Mouse (Mus musculus) MEL (cell line): ENCODE data around the gene Olfr958. TPM values are rescaled to one million over a fixed set of nuclear protein-coding genes. Genes with fewer than 3 reads are reported as not detected.

Experiments used
- DNase-seq: peaks from one replicate; pipeline ENCODE4 v3.0.0; 2011; ENCODE audit warnings: low read depth, low spot score
- H3K27ac ChIP-seq: 2 replicates; pipeline ENCODE4 v1.5.1; 2012; ENCODE audit warnings: low read depth, mild to moderate bottlenecking, control low read depth, low read length, moderate library complexity; ENCODE audit not compliant: control insufficient read depth
- H3K27me3 ChIP-seq, 2 experiments: fragments of 150-350 bp in 1 of 2; sonication (generic) in 1 of 2; 2 replicates each; pipeline ENCODE4 v1.6.1; 2012; ENCODE audit warnings: low read length in 2 of 2, mild to moderate bottlenecking in 2 of 2, improper control_type of control experiment in 1 of 2, moderate library complexity in 1 of 2; ENCODE audit not compliant: insufficient read depth in 2 of 2, control insufficient read depth in 1 of 2
- H3K36me3 ChIP-seq, 2 experiments: 2 replicates each; pipeline ENCODE4 v1.6.1; 2012 to 2014; ENCODE audit warnings: low read length in 2 of 2, improper control_type of control experiment in 1 of 2, inconsistent platforms in 1 of 2, mild to moderate bottlenecking in 1 of 2; ENCODE audit not compliant: insufficient read depth in 2 of 2, control insufficient read depth in 1 of 2
- H3K4me1 ChIP-seq, 2 experiments: fragments of 150-350 bp in 1 of 2; sonication (generic) in 1 of 2; 2 replicates each; pipeline ENCODE4 v1.6.1; 2012; ENCODE audit warnings: low read length in 2 of 2, improper control_type of control experiment in 1 of 2, mild to moderate bottlenecking in 1 of 2; ENCODE audit not compliant: insufficient read depth in 2 of 2, control insufficient read depth in 1 of 2
- H3K4me3 ChIP-seq, 2 experiments: fragments of 150-350 bp in 1 of 2; sonication (generic) in 1 of 2; 2 replicates each; pipeline ENCODE4 v1.5.1; 2012; ENCODE audit warnings: low read depth in 2 of 2, low read length in 2 of 2, mild to moderate bottlenecking in 2 of 2, moderate library complexity in 2 of 2, control low read depth in 1 of 2, improper control_type of control experiment in 1 of 2; ENCODE audit not compliant: control insufficient read depth in 1 of 2, insufficient read depth in 1 of 2
- H3K79me2 ChIP-seq: 2 replicates; pipeline ENCODE4 v1.6.1; 2012; ENCODE audit warnings: mild to moderate bottlenecking, low read length, moderate library complexity; ENCODE audit not compliant: control insufficient read depth, poor library complexity, insufficient read depth
- H3K9ac ChIP-seq: 2 replicates; pipeline ENCODE4 v1.6.1; 2012; ENCODE audit warnings: low read depth, mild to moderate bottlenecking, control low read depth, low read length, moderate library complexity; ENCODE audit not compliant: control insufficient read depth, poor library complexity, severe bottlenecking
- H3K9me3 ChIP-seq: fragments of 150-350 bp; sonication (generic); replicated peaks from 2 replicates; pipeline ENCODE4 v1.6.1; 2012; ENCODE audit warnings: mild to moderate bottlenecking, low read length, improper control_type of control experiment, moderate library complexity; ENCODE audit not compliant: insufficient read depth
- BHLHE40 ChIP-seq: IDR thresholded peaks from 2 replicates; pipeline ENCODE4 v1.6.1; 2012; ENCODE audit warnings: low read depth, mild to moderate bottlenecking, inconsistent platforms, low read length, improper control_type of control experiment, borderline replicate concordance
- CHD1 ChIP-seq: IDR thresholded peaks from 2 replicates; pipeline ENCODE4 v1.6.1; 2012; ENCODE audit warnings: low read depth, mild to moderate bottlenecking, inconsistent platforms, low read length, improper control_type of control experiment
- CHD2 ChIP-seq: IDR thresholded peaks from 2 replicates; pipeline ENCODE4 v1.6.1; 2011; ENCODE audit warnings: low read length, improper control_type of control experiment
- ELF1 ChIP-seq: IDR thresholded peaks from 2 replicates; pipeline ENCODE4 v1.6.1; 2014; ENCODE audit warnings: low read depth, mild to moderate bottlenecking, inconsistent platforms, low read length, improper control_type of control experiment, moderate library complexity
- GATA1 ChIP-seq: IDR thresholded peaks from 2 replicates; pipeline ENCODE4 v1.6.1; 2011; ENCODE audit warnings: low read depth, low read length, improper control_type of control experiment
- JUND ChIP-seq: IDR thresholded peaks from 2 replicates; pipeline ENCODE4 v1.6.1; 2011; ENCODE audit warnings: low read depth, mild to moderate bottlenecking, improper control_type of control experiment, low read length
- MAFK ChIP-seq: IDR thresholded peaks from 2 replicates; pipeline ENCODE4 v1.6.1; 2011; ENCODE audit warnings: low read depth, mild to moderate bottlenecking, low read length, improper control_type of control experiment, borderline replicate concordance
- MAX ChIP-seq: IDR thresholded peaks from 2 replicates; pipeline ENCODE4 v1.6.1; 2011; ENCODE audit warnings: low read length, improper control_type of control experiment
- MEF2A ChIP-seq: IDR thresholded peaks from 2 replicates; pipeline ENCODE4 v1.6.1; 2014; ENCODE audit warnings: low read depth, mild to moderate bottlenecking, inconsistent platforms, low read length, improper control_type of control experiment; ENCODE audit not compliant: poor library complexity, insufficient replicate concordance, severe bottlenecking; ENCODE audit errors: extremely low read depth
- MXI1 ChIP-seq: IDR thresholded peaks from 2 replicates; pipeline ENCODE4 v1.6.1; 2011; ENCODE audit warnings: mild to moderate bottlenecking, low read depth, low read length, improper control_type of control experiment
- MYC ChIP-seq: IDR thresholded peaks from 2 replicates; pipeline ENCODE4 v1.6.1; 2011; ENCODE audit warnings: low read depth, mild to moderate bottlenecking, low read length, improper control_type of control experiment, moderate library complexity
- POLR2A ChIP-seq, 2 experiments: IDR thresholded peaks; 2 replicates each; pipeline ENCODE4 v1.6.1; 2011 to 2012; ENCODE audit warnings: low read length in 2 of 2, mild to moderate bottlenecking in 2 of 2, control low read depth in 1 of 2, improper control_type of control experiment in 1 of 2, low read depth in 1 of 2, moderate library complexity in 1 of 2; ENCODE audit not compliant: control insufficient read depth in 1 of 2, insufficient read depth in 1 of 2, poor library complexity in 1 of 2
- POLR2AphosphoS2 ChIP-seq: IDR thresholded peaks from 2 replicates; pipeline ENCODE4 v1.6.1; 2011; ENCODE audit warnings: low read length, improper control_type of control experiment
- POLR2AphosphoS5 ChIP-seq: IDR thresholded peaks from 2 replicates; pipeline ENCODE4 v1.6.1; 2012; ENCODE audit warnings: low read depth, borderline replicate concordance, mild to moderate bottlenecking, inconsistent platforms, low read length, moderate library complexity, mixed read lengths
- RAD21 ChIP-seq: IDR thresholded peaks from 2 replicates; pipeline ENCODE4 v1.6.1; 2011; ENCODE audit warnings: mild to moderate bottlenecking, low read depth, low read length, improper control_type of control experiment
- RCOR1 ChIP-seq: IDR thresholded peaks from 2 replicates; pipeline ENCODE4 v1.6.1; 2012; ENCODE audit warnings: low read depth, mild to moderate bottlenecking, inconsistent platforms, low read length, improper control_type of control experiment
- SIN3A ChIP-seq: IDR thresholded peaks from 2 replicates; pipeline ENCODE4 v1.6.1; 2012; ENCODE audit warnings: low read length, improper control_type of control experiment, inconsistent platforms
- SMC3 ChIP-seq: IDR thresholded peaks from 2 replicates; pipeline ENCODE4 v1.6.1; 2011; ENCODE audit warnings: low read depth, low read length, improper control_type of control experiment
- TAL1 ChIP-seq: IDR thresholded peaks from 2 replicates; pipeline ENCODE4 v1.6.1; 2012; ENCODE audit warnings: mild to moderate bottlenecking, inconsistent platforms, low read length, moderate library complexity, mixed read lengths
- TBP ChIP-seq: IDR thresholded peaks from 2 replicates; pipeline ENCODE4 v1.8.0; 2011; ENCODE audit warnings: low read depth, low read length, improper control_type of control experiment
- TCF12 ChIP-seq: IDR thresholded peaks from 2 replicates; pipeline ENCODE4 v1.6.1; 2014; ENCODE audit warnings: low read depth, mild to moderate bottlenecking, inconsistent platforms, low read length, improper control_type of control experiment, moderate library complexity
- UBTF ChIP-seq: IDR thresholded peaks from 2 replicates; pipeline ENCODE4 v1.6.1; 2012; ENCODE audit warnings: low read depth, mild to moderate bottlenecking, inconsistent platforms, low read length, improper control_type of control experiment, moderate library complexity, borderline replicate concordance; ENCODE audit not compliant: insufficient read depth
- USF1 ChIP-seq: IDR thresholded peaks from 2 replicates; pipeline ENCODE4 v1.6.1; 2014; ENCODE audit warnings: low read depth, mild to moderate bottlenecking, inconsistent platforms, low read length, improper control_type of control experiment, moderate library complexity
- USF2 ChIP-seq, 2 experiments: IDR thresholded peaks; 2 replicates each; pipeline ENCODE4 v1.6.1; 2011 to 2012; ENCODE audit warnings: improper control_type of control experiment in 2 of 2, low read length in 2 of 2, borderline replicate concordance in 1 of 2, inconsistent platforms in 1 of 2, low read depth in 1 of 2, mild to moderate bottlenecking in 1 of 2; ENCODE audit not compliant: insufficient read depth in 1 of 2
- ZNF384 ChIP-seq: IDR thresholded peaks from 2 replicates; pipeline ENCODE4 v1.6.1; 2012; ENCODE audit warnings: low read depth, mild to moderate bottlenecking, inconsistent platforms, low read length, improper control_type of control experiment
- polyA plus RNA-seq, 2 experiments: library from polyadenylated mRNA; stranded (reverse) in 1 of 2; unstranded in 1 of 2; fragments of >175 nt in 1 of 2; fragments of >200 nt in 1 of 2; gene quantifications; 2 replicates each; pipeline versions ENCODE4 v1.2.1 to v1.2.4; 2012; ENCODE audit warnings: low replicate concordance in 2 of 2, low read depth in 1 of 2; ENCODE audit not compliant: insufficient read length in 2 of 2, insufficient read depth in 1 of 2, missing spikeins in 1 of 2
- total RNA-seq: library from RNA; depleted of rRNA; stranded (reverse); fragments of 300-350 nt; gene quantifications from 2 replicates; pipeline ENCODE4 v1.2.3, GENCODE M21; 2012

Olfr958 gene
- total and polyA plus RNA-seq, 3 experiments: not detected

DNA sequence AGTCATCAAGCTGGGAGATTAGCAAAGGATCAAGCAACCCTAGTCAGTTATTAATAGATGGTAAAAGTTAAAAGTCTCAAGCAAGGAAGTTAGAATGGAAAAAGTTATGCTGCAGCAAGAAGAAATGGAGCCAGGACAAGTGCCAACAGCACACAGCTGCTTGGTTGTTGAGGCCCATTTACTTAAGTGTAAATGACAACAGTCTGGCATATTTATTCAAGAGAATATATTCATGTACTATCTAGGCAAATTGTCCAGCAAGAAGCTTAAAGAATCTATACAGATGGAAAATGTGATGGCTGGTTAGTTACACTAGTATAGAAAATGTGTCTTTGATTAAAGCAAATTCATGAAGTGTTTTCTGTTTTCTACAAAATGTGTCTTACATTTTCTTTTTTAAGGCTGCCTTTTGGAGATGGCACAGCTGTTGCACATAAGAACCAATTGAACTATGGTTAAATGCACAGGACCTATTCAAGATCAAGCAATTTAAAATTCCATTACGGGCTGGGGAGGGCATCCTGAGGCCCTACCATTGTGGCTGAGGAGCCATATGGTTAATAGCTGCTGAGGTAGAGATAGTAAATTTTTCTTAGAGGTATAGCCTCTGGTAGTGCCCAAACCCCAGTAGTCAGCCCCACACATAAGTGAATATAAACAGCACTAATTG lies 30.1 kb downstream of the Olfr958 start:
- no peak overlapping the region for H3K4me3 ChIP-seq
- no peak overlapping the region for H3K9ac ChIP-seq
- no peaks in the 10 kb centered on the region for H3K27me3 ChIP-seq
- TF ChIP-seq UBTF (no peak), USF2 (IDR thresholded peaks at IDR 0.05; ENCODE audit: borderline replicate concordance in 1 of 2, insufficient read depth in 1 of 2, low read depth in 1 of 2, low read length in 2 of 2) (no peak), ELF1 (no peak), CHD1 (no peak), SMC3 (no peak), TAL1 (no peak), RCOR1 (no peak), TBP (no peak), RAD21 (no peak), BHLHE40 (no peak), POLR2A (IDR thresholded peaks at IDR 0.05; ENCODE audit: control insufficient read depth in 1 of 2, insufficient read depth in 1 of 2, low read depth in 1 of 2, low read length in 2 of 2, poor library complexity in 1 of 2) (no peak), MEF2A (no peak)
- H3K9me3 ChIP-seq: no peaks in the 10 kb centered on the region
- no peaks in the 10 kb centered on the region for H3K36me3 ChIP-seq
- no peak overlapping the region for H3K27ac ChIP-seq
- no peaks in the 10 kb centered on the region for H3K4me1 ChIP-seq
- no peaks in the 10 kb centered on the region for H3K79me2 ChIP-seq
- no peak for DNase-seq

- no peaks in the 10 kb centered on the region for H3K36me3 ChIP-seq
- no peak for TF ChIP-seq RCOR1
- TF ChIP-seq TCF12: no peak
- TF ChIP-seq CHD2: no peak
- TF ChIP-seq ZNF384: no peak
- no peak for TF ChIP-seq SIN3A
- no peak for TF ChIP-seq POLR2AphosphoS2
- no peak for TF ChIP-seq MAFK
- no peak for TF ChIP-seq MAX
- TF ChIP-seq MYC: no peak
- TF ChIP-seq MXI1: no peak
- TF ChIP-seq GATA1: no peak
- TF ChIP-seq USF1: no peak
- TF ChIP-seq JUND: no peak
- no peak for TF ChIP-seq POLR2AphosphoS5
Measured at GRCm38 (mm10) chr9:39518595-39518994, 35.3 kb downstream of the Olfr958 start.

More at GRCm38 (mm10) chr9:39518595-39518994, 35.3 kb downstream of the Olfr958 start:
- Histone ChIP-seq H3K4me3 (no peak overlapping the region), H3K9me3 (no peaks in the 10 kb centered on the region), H3K27ac (no peak overlapping the region), H3K4me1 (no peaks in the 10 kb centered on the region), H3K27me3 (no peaks in the 10 kb centered on the region), H3K9ac (no peak overlapping the region), H3K79me2 (no peaks in the 10 kb centered on the region)
- DNase-seq: no peak
